Mouse (Mus musculus) cerebellum, adult (tissue): ENCODE data around the gene Peli3.
A peak's percentile ranks its signal among the peaks of the same experiment; 100 is the strongest.

Experiments used
- ATAC-seq: cut with Nextera tagmentation; 2 replicates; pipeline ENCODE4 v1.9.2; 2017; ENCODE audit warnings: mild to moderate bottlenecking, moderate library complexity, mixed read lengths; ENCODE audit not compliant: insufficient number of reproducible peaks, low FRiP score, low TSS enrichment

The Peli3 gene

DNA sequence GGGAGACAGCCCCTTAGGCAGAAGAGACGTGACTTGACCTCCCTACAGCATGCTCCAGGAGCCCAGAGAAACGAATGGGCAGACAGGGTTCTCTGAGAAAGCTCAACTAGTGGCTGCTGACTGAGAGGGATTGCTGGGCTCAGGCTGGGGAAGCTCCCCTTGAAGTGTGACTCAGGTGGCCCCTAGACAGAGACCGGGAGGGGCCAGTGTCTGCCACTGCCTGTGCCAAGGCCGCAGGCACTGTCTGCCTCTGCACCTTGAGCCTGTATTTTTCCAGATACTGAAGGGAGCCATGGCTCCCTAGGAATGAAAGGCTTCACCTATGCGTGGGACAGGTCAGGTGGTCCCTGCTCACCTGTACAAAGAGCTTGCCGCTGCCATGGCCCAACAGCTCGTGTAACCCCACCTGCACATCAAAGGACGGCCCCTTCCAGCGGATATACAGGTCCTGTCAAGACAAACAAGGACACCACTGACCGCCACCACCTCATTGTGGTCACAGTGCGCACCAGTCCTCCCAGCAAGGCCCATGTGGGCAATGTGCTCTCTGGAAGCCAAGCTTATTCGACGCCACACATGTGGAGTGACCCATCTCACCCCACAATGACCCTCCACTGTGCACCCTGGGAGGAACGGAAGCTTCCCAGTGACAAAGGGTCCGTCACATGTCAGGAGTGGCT is 26.9 kb downstream of the Peli3 start:
- no peak for ATAC-seq

DNA sequence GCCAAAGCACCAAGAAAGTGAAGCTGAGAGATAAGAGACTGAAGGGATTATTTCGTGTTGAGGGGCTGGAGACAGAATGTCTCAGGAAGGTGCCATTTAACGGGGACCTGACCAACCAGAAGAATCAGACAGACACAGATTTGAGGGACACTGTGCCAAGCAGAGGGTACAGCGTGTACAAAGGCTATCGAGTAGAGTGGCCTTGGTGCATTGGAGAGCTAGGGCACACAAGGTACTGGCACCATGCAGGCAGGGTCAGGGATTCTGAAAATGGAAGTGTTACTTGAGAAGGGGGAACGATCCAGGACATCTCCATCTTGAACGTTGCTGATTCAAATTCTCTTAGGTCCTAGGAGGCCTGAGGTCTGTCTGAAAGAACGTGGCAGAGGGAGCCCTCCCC is 33.6 kb downstream of the Peli3 start:
- ATAC-seq: no peak

DNA sequence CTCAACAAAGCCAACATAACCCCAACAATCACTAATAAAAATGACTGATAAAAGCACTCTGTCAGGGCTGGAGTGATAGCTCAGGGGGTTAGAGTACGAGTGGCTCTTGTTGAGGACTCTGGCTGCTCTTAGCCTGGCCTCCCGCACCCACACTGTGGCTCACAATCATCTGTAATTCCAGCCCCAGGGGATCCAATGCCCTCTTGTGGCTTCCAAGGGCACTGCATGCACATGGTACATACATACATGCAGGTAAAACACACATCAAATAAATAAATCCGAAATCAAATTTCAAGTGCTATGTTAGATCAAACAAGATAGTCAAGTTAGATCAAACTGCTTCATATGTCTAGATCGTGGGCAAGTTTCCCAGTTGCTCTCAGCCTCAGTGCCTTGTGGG is 34.8 kb downstream of the Peli3 start:
- ATAC-seq: no peak

DNA sequence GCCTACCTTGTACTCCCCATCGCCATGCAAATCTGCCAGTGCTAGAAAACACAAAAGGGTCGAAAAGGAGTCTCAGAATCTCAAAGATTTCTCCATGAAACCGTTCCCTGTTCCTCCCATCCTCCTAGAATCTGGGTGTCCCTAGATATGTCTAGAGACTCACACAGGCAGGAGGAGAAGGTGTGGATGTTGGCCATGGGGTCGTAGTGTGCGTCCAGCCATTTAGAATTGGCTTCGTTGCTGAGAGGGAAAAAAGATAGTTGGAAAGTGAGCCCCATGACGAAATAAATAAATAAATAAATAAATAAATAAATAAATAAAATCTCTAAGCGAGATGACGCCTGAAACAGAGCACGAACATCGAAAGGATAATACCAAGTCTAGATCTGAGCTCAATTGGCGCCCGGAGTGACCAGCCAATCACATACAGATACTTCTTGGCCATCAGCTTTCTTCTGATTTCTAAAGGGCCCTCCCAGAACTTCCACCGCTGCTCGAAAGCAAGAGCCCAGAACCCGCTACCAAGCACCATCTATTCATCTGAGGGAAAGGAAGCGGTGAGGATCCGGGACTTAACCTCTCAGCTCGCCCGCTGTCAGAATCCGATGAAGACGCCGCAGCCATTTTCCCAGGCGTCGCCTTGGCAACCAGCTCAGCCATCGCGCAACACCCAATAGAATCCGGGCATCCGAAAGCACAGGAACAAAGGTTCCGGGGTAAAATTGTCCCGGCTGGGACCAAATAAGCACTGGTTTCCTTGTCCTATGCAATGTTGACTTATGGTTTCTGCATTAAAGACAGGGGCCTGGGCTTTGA is 36.7 kb downstream of the Peli3 start, which contains the start of gene Bbs1:
Gene Bbs1, minus strand, starts transcription at position 650 of the 816 bp plus-strand sequence.
- peak; percentile 49; the same call in 1 of the 2 replicates for ATAC-seq

- no peak for ATAC-seq
These were observed 43.0 kb downstream of the Peli3 start for GRCm38 (mm10) chr19:4899888-4900287.

DNA sequence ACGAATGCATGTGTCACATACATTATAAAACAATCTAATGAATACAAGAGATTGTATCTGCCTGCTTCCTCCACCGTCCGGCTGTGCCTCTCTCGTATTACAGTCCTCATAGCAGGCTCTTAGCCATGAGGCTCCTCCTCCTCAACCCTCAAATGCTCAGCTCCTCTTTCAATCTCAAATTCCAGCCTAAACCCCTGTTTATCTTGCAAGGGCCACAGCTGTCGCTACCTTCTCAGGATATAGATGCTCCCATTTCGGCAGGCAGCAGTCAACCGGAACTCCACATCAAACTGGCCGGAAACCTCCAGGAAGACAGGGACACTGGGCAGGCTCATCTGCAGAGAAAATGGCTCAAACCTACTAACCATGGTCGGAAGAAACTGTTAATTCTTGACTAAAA is 44.0 kb downstream of the Peli3 start:
- ATAC-seq: no peak

DNA sequence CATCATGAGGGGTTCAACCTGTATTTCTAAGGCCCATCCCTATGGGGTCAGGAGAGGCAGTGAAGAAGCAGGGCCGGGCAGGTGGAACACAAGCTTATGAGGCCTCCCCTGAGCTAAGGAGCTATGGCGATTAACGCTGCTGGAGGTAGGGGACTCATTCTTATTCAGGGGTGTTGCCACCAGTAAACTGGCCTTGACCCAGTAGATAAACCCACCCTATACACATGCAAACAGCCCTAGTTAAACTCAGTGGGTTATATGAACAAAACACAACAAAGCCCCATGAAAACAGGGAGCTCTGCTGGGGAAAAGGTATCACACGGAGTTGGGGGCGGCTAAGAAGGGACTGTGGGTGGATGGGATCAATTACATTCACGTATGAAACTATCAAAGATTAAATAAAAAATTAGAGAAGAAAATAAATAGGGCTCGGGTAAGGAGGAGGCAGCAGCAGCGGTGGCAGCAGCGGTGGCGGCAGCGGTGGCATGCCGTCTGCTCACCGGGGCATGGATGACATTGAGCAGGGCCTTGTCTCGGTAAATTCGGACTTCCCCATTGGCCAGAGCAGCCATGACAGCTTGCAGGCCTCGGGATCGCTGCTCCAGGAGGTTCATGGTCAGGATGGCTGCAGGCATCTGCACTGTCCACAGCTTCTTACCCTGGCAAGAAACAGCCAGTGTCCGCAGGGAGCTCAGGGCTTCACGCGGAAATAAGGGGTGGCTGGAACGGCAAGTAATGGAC is 46.0 kb downstream of the Peli3 start:
- ATAC-seq: no peak

GRCm38 (mm10) chr19:4891798-4892197 is 51.1 kb downstream of the Peli3 start:
- ATAC-seq: no peak

DNA sequence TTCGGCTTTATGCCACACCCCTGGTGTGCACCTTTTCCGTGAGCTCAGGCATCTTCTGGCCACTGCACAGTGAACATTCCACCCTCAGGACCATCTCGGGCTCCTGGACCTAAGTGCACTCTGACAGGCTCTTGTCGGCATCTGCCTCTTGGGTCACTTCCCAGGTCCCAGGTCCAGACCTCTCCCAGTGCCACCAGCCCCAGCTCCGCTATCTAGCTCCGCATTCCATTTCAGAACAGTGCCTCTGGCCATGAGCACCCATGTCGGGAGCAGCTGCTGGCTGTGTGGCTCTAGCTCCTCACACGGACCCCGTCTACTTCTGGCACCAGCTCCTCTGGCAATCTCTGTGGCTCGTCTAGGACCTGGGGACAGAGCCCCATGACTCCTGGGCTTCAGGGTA is 53.1 kb downstream of the Peli3 start:
- ATAC-seq: no peak

- ATAC-seq: no peak
These were observed 59.0 kb downstream of the Peli3 start for GRCm38 (mm10) chr19:4883961-4884360.
